Mouse (Mus musculus): ENCODE measurements at regions not wholly inside any gene's neighbourhood (a gene's known extent, or its start where the extent isn't known, plus 50 kb on each side); places are given as distances from the start of the nearest gene placed in this dataset.

GRCm38 (mm10) chr8:89412046-89412445 is 368.1 kb upstream of the Sall1 start:
- DNase-seq, result no peak

- DNase-seq, result no peak
Measured at GRCm38 (mm10) chr8:89406688-89407087, 362.7 kb upstream of the Sall1 start.

GRCm38 (mm10) chr8:89404287-89404686 is 360.3 kb upstream of the Sall1 start:
- no peak for DNase-seq

GRCm38 (mm10) chr8:89396673-89397072 is 352.7 kb upstream of the Sall1 start:
- no peak for DNase-seq

DNA sequence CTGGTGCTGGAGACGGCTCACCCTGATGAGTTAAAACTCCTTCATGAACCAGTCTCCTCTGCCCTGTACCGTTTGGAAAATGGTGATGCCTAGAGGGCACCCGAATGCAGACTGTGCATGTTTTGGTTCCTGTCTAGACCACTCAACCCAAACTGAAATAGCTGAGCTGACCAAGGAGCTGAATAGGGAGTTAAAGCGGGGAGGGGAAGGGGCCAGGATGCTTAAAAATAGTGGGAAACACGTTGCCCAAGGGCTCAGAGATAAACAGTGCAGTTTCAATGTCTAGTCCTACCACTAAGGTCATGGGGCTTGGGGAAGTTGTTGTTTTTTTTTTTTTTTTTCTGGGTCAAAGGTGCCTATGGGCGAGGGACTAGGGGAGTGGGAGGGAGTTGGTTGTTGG is 348.8 kb upstream of the Sall1 start:
- DNase-seq, result no peak

GRCm38 (mm10) chr8:89388761-89389160 is 344.8 kb upstream of the Sall1 start:
- DNase-seq, result no peak

GRCm38 (mm10) chr8:89387295-89387694 is 343.3 kb upstream of the Sall1 start:
- DNase-seq, result no peak

DNA sequence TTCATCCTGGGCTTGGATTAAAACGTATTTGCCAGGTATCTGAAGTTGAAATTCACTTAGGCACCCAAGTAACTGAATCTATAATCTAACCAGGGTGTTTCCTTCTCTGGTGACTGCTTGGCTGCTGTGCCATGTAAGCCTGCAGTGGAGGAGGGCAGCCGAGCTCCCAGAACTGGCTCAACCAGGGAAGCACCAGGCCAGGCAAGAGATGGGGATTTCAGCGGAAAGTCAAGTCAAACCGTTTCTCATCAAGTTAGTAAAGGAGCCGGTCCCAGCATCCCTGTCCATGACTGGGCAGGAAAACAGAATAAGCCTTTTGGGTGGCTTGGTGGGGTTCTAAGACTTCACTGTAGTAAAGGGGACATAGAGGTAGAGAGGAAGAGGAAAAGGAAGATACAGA is 341.1 kb upstream of the Sall1 start:
- no peak for DNase-seq

DNA sequence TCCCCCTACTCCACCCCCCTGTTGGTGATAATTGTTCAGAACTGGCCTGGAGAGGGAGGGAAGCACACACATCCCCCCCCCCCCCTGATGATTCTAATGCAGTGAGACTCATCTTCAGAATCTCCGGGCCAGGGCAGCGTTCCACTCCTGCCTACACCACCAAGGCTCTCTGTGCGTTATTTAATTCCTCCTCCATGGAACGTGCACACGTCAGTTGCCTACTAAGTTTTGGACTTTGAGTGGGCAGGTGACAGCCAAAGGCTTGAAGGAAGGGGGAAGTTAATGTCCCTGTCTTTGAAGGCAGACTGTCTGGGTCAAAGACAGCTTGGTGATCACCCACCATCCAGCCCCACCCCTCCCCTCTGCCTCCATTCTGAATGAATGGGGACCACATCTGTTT is 339.8 kb upstream of the Sall1 start:
- DNase-seq, result no peak

DNA sequence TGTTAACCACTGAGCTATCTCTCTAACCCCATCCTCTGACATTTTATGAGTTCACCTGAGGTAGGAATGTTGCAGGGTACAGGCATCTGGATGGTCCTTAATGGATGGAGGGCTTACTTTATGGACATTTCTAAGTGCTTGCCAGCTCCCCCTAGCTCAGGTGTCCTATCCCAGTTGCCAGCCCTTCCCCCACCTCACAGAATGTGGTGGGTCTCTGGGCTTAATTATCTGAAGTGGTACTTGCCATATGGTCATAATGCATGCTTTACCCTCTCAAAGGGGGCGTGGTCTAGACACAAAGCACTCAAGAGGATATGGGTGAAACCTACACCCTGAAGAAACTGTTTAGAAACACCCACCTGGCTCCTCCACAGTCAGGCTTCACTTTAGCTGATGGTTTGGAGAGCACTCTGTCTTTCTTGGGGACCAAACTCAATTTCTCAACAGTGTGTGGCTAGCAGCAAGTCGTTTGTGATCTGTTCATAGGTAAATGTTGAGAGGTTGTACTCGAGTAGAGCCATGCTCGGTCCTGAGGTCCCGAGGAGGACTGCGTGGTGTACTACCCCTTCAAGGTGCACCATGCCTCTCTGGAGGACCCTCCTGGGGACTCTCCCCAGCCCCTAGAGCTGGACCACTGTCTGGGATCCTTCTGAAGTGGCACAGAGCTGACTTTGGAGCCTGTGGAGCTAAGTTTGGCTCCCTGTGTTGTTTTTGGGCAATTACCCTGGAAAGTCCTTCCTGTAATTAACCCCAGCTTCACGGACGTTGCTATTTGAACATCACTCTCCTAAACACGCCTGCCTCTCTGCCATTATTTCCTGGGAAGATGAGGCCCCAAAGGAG is 338.8 kb upstream of the Sall1 start:
- no peak for DNase-seq

DNA sequence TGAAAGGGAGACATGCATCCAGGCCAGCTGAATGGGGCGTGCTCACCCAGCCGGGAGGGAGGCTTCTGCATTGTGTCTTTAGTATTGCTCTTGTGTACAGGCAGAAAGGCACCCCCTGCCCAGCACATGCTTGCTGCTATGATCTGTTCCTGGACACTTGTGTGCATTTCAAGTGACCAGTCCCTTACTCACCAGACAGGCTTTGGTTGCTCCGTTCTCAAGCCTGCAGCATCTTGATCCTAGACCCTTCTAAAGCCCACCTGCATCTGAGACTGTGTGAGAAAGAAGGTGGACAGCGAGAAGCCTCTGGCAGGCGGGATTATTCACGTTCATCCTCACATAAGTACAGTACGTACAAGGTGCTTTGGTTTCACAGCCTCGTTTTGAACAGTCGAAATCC is 336.5 kb upstream of the Sall1 start:
- no peak for DNase-seq

GRCm38 (mm10) chr8:89372761-89373160 is 328.8 kb upstream of the Sall1 start:
- no peak for DNase-seq

GRCm38 (mm10) chr8:89371773-89372132 is 327.8 kb upstream of the Sall1 start:
- DNase-seq, result no peak

GRCm38 (mm10) chr8:89370816-89371772 is 327.1 kb upstream of the Sall1 start:
- DNase-seq, result no peak

GRCm38 (mm10) chr8:89365430-89365829 is 321.5 kb upstream of the Sall1 start:
- DNase-seq, result no peak

DNA sequence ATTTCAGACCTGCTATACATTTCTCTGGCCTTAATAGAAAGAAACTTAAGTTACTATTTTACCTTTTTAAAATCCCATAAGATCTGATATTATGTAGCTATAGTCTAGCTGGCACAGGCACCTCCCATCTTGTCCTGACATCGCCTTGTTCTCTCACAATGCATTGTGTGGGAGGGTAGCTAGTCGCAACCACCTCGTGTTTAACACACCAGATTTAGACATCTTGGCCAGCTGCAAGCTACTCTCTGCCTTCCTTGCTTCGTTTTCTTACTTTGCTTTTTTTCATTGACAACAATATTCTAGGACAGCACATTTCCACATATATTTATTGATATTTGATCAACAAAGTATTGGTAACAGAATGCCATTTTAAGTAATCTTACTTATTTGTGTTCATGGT is 314.4 kb upstream of the Sall1 start:
- DNase-seq, result no peak

- DNase-seq, result no peak
Measured at GRCm38 (mm10) chr8:89345547-89345946, 301.6 kb upstream of the Sall1 start.

GRCm38 (mm10) chr8:89341686-89342085 is 297.7 kb upstream of the Sall1 start:
- no peak for DNase-seq

- no peak for DNase-seq
Measured at GRCm38 (mm10) chr8:89335416-89335815, 291.5 kb upstream of the Sall1 start.

- DNase-seq, result no peak
Measured at GRCm38 (mm10) chr8:89325751-89326351, 281.9 kb upstream of the Sall1 start.

- DNase-seq, result no peak
Measured at GRCm38 (mm10) chr8:89325248-89325645, 281.3 kb upstream of the Sall1 start.

DNA sequence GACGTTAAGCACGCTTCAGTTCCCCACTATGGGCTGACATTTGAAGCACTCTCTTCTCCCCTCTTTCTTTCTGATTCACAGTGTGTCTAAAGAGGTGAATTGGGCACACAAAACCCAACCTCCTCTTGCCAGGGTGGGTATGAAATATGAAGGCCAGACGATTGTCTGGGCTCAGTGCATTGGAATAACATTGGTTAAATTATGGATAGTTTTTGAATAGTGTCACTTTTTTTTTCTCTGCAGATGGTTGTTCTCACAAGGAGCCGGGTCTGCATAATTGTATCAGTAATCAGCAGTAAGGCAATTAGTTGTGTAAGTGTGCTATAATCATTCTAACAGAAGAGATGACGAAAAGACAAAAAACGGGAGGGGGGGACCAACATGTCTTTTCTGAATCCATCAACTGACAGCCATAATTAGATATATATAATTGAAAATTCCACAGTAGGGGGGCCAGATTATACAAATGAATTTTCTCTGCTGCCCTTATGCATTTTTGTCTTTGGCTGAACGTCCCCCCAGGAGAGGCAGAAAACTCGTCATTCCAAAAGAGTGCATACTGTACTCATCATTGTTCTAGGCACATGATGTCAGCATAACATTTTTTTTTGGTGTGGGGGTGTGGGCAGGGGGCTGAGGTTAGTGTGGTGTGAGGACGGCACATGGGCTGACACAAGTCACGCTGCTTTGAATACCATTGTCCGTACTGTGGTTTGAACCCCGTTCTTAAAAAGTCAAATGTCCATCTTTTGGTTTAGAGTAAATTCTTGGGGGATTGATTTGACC is 280.7 kb upstream of the Sall1 start:
- no peak for DNase-seq
